Mouse (Mus musculus) CH12.LX (cell line): ENCODE measurements around the gene Maea. TPM values are rescaled to one million over a fixed set of nuclear protein-coding genes. Genes with fewer than 3 reads are reported as not detected.

Experiments used
- DNase-seq: peaks from one replicate; pipeline ENCODE4 v3.0.0-alpha.2; 2013; ENCODE audit errors: extremely low read depth
- H3K27ac ChIP-seq: 2 replicates; pipeline ENCODE4 v1.5.1; 2012; ENCODE audit warnings: low read depth, mild to moderate bottlenecking, control low read depth, moderate library complexity; ENCODE audit not compliant: insufficient read depth
- H3K27me3 ChIP-seq: replicated peaks from 2 replicates; pipeline ENCODE3; 2012; ENCODE audit warnings: inconsistent platforms
- H3K36me3 ChIP-seq, 2 experiments: replicated peaks in 1 of 2; 2 replicates each; pipeline versions ENCODE3 to v1.6.1; 2012; ENCODE audit warnings: inconsistent platforms in 1 of 2, low read length in 1 of 2, mild to moderate bottlenecking in 1 of 2, mixed read lengths in 1 of 2, moderate library complexity in 1 of 2; ENCODE audit not compliant: control insufficient read depth in 1 of 2, insufficient read depth in 1 of 2
- H3K4me1 ChIP-seq, 2 experiments: 2 replicates each; pipeline ENCODE4 v1.6.1; 2012; ENCODE audit warnings: inconsistent platforms in 1 of 2, moderate library complexity in 1 of 2; ENCODE audit not compliant: insufficient read depth in 2 of 2, control insufficient read depth in 1 of 2
- H3K4me2 ChIP-seq: 2 replicates; pipeline ENCODE4 v1.6.1; 2012; ENCODE audit warnings: low read depth, mild to moderate bottlenecking, control low read depth; ENCODE audit not compliant: poor library complexity, insufficient read depth, severe bottlenecking
- H3K4me3 ChIP-seq, 3 experiments: fragments of 150-350 bp in 1 of 3; sonication (generic) in 1 of 3; replicated peaks in 1 of 3; 2 replicates each; pipeline versions ENCODE3 to v1.5.1; 2011 to 2012; ENCODE audit warnings: low read depth in 2 of 3, low read length in 2 of 3, mild to moderate bottlenecking in 2 of 3, moderate library complexity in 2 of 3, control low read depth in 1 of 3, improper control_type of control experiment in 1 of 3, inconsistent platforms in 1 of 3, mixed read lengths in 1 of 3; ENCODE audit not compliant: poor library complexity in 1 of 3
- H3K79me2 ChIP-seq: replicated peaks from 2 replicates; pipeline ENCODE4 v1.6.1; 2012; ENCODE audit warnings: mild to moderate bottlenecking, moderate library complexity; ENCODE audit not compliant: control insufficient read depth, poor library complexity, insufficient read depth, severe bottlenecking; ENCODE audit errors: extremely low read depth
- H3K9ac ChIP-seq: 2 replicates; pipeline ENCODE4 v1.6.1; 2012; ENCODE audit warnings: low read depth, mild to moderate bottlenecking, control low read depth, moderate library complexity; ENCODE audit not compliant: insufficient read depth
- H3K9me3 ChIP-seq: replicated peaks from 2 replicates; pipeline ENCODE3; 2012; ENCODE audit warnings: low read length, inconsistent platforms, mixed read lengths
- E2F4 ChIP-seq: IDR thresholded peaks from 2 replicates; pipeline ENCODE4 v1.6.1; 2011; ENCODE audit warnings: low read depth, low read length, improper control_type of control experiment; ENCODE audit not compliant: insufficient replicate concordance
- ELF1 ChIP-seq: IDR thresholded peaks from 2 replicates; pipeline ENCODE4 v1.6.1; 2014; ENCODE audit warnings: low read depth, mild to moderate bottlenecking, inconsistent platforms, low read length, improper control_type of control experiment
- EP300 ChIP-seq: IDR thresholded peaks from 2 replicates; pipeline ENCODE4 v1.6.1; 2011; ENCODE audit warnings: low read length, improper control_type of control experiment
- GABPA ChIP-seq: IDR thresholded peaks from 2 replicates; pipeline ENCODE4 v1.6.1; 2012; ENCODE audit warnings: low read depth, low read length, improper control_type of control experiment, inconsistent platforms; ENCODE audit not compliant: insufficient replicate concordance
- IRF4 ChIP-seq: IDR thresholded peaks from 2 replicates; pipeline ENCODE4 v1.6.1; 2014; ENCODE audit warnings: low read depth, mild to moderate bottlenecking, inconsistent platforms, low read length, improper control_type of control experiment
- JUN ChIP-seq: IDR thresholded peaks from 2 replicates; pipeline ENCODE4 v1.6.1; 2011; ENCODE audit warnings: low read depth, mild to moderate bottlenecking, low read length, improper control_type of control experiment, moderate library complexity; ENCODE audit not compliant: insufficient read depth
- MAFK ChIP-seq: IDR thresholded peaks from 2 replicates; pipeline ENCODE4 v1.6.1; 2011; ENCODE audit warnings: low read length, improper control_type of control experiment; ENCODE audit not compliant: insufficient replicate concordance
- MAX ChIP-seq: IDR thresholded peaks from 2 replicates; pipeline ENCODE4 v1.6.1; 2011; ENCODE audit warnings: low read length, improper control_type of control experiment
- MXI1 ChIP-seq: IDR thresholded peaks from 2 replicates; pipeline ENCODE4 v1.6.1; 2011; ENCODE audit warnings: mild to moderate bottlenecking, low read depth, low read length, improper control_type of control experiment
- MYC ChIP-seq: IDR thresholded peaks from 2 replicates; pipeline ENCODE4 v1.6.1; 2011; ENCODE audit warnings: low read depth, mild to moderate bottlenecking, improper control_type of control experiment, low read length
- NELFE ChIP-seq: IDR thresholded peaks from 2 replicates; pipeline ENCODE4 v1.6.1; 2011; ENCODE audit warnings: low read depth, low read length, improper control_type of control experiment
- POLR2A ChIP-seq: IDR thresholded peaks from 2 replicates; pipeline ENCODE4 v1.6.1; 2011; ENCODE audit warnings: low read depth, mild to moderate bottlenecking, improper control_type of control experiment, low read length
- SIN3A ChIP-seq: IDR thresholded peaks from 2 replicates; pipeline ENCODE4 v1.6.1; 2012; ENCODE audit warnings: low read length, improper control_type of control experiment, inconsistent platforms
- SMC3 ChIP-seq: IDR thresholded peaks from 2 replicates; pipeline ENCODE4 v1.6.1; 2011; ENCODE audit warnings: low read depth, low read length, improper control_type of control experiment
- TBP ChIP-seq: conservative IDR thresholded peaks from 2 replicates; pipeline ENCODE4 v1.6.1; 2011; ENCODE audit warnings: low read depth, low read length, improper control_type of control experiment
- UBTF ChIP-seq: IDR thresholded peaks from 2 replicates; pipeline ENCODE4 v1.6.1; 2012; ENCODE audit warnings: low read depth, mild to moderate bottlenecking, inconsistent platforms, low read length, improper control_type of control experiment, moderate library complexity
- USF1 ChIP-seq: IDR thresholded peaks from 2 replicates; pipeline ENCODE4 v1.6.1; 2014; ENCODE audit warnings: low read depth, mild to moderate bottlenecking, inconsistent platforms, low read length, improper control_type of control experiment
- USF2 ChIP-seq: conservative IDR thresholded peaks from 2 replicates; pipeline ENCODE4 v1.6.1; 2011; ENCODE audit warnings: low read depth, low read length, improper control_type of control experiment
- ZC3H11A ChIP-seq: IDR thresholded peaks from 2 replicates; pipeline ENCODE4 v1.6.1; 2012; ENCODE audit warnings: low read depth, mild to moderate bottlenecking, inconsistent platforms, low read length, improper control_type of control experiment
- ZKSCAN1 ChIP-seq: IDR thresholded peaks from 2 replicates; pipeline ENCODE4 v1.6.1; 2012; ENCODE audit warnings: low read depth, inconsistent platforms, low read length, improper control_type of control experiment, borderline replicate concordance
- ZNF384 ChIP-seq: IDR thresholded peaks from 2 replicates; pipeline ENCODE4 v1.6.1; 2012; ENCODE audit warnings: low read depth, low read length, improper control_type of control experiment, inconsistent platforms
- dilution Hi-C: fragments of 300-500 bp; cut with MboI; formaldehyde crosslinking; loops from 2 replicates; pipeline ENCODE4 v1.14.3; 2020; ENCODE audit warnings: low sequenced_read_pairs; ENCODE audit not compliant: extremely low pct_unique_long_range_greater_than_20kb, extremely low pct_ligation_motif_present
- in situ Hi-C: fragments of 300-500 bp; cut with MboI; formaldehyde crosslinking; loops from 3 replicates; pipeline ENCODE4 v1.14.3; 2019; ENCODE audit warnings: low sequenced_read_pairs, low pct_ligation_motif_present, low pct_unique_long_range_greater_than_20kb, mixed read lengths
- polyA plus RNA-seq: library from polyadenylated mRNA; unstranded; fragments of >175 nt; gene quantifications from 2 replicates; pipeline ENCODE4 v1.2.1, GENCODE M21; 2012; ENCODE audit warnings: low read depth; ENCODE audit not compliant: insufficient read length
- total RNA-seq, 2 experiments: library from RNA; depleted of rRNA; stranded (reverse); fragments of 300-350 nt in 1 of 2; fragments of >200 nt in 1 of 2; gene quantifications; 2 replicates each; pipeline ENCODE4 v1.2.3; 2012 to 2014

Maea gene
- total and polyA plus RNA-seq, 3 experiments: 75.0 to 94.2 (median 91.4) TPM

GRCm38 (mm10) chr5:33371137-33371536, 35.8 kb downstream of the Maea start (continued):
- TF ChIP-seq ZC3H11A (peak; percentile 3; the same call in 1 of the 2 replicates), MAX (peak; percentile 44; the same call in 1 of the 2 replicates), E2F4 (no peak), SIN3A (no peak), USF2 (no peak), GABPA (no peak), USF1 (no peak), ZKSCAN1 (no peak), SMC3 (peak; percentile 82), MXI1 (no peak)

GRCm38 (mm10) chr5:33371668-33372067, 36.4 kb downstream of the Maea start:
- H3K27ac ChIP-seq: no peak overlapping the region
- in situ Hi-C loops: no loop called here
- TF ChIP-seq NELFE: no peak
- TF ChIP-seq ZKSCAN1: no peak
- no peak for TF ChIP-seq ELF1
- no peak for TF ChIP-seq JUN
- TF ChIP-seq MAFK: no peak
- no peak for TF ChIP-seq ZNF384
- no peak for TF ChIP-seq UBTF
- no peak for TF ChIP-seq USF1
- no peak for TF ChIP-seq GABPA
- no peak for TF ChIP-seq SMC3
- TF ChIP-seq SIN3A: no peak

GRCm38 (mm10) chr5:33372331-33373038, 37.2 kb downstream of the Maea start:
- H3K4me3 ChIP-seq: peak overlapping the region in 1 of 3 experiments; percentile 26
- no peak overlapping the region for H3K9ac ChIP-seq
- no peak overlapping the region; the same call in 1 of the 2 replicates for H3K4me2 ChIP-seq
- no peaks in the 10 kb centered on the region for H3K9me3 ChIP-seq
- peak overlapping the region; percentile 17 for H3K27ac ChIP-seq
- H3K27me3 ChIP-seq: no peaks in the 10 kb centered on the region
- peaks cover 49 to 75% of the 10 kb centered on the region in 2 experiments for H3K36me3 ChIP-seq
- in situ Hi-C loops: no loop called here
- peak; percentile 39 for DNase-seq
- TF ChIP-seq MYC: 0 out of 2 replicates have a peak, but pooled peaks have one; percentile 57
- 0 out of 2 replicates have a peak, but pooled peaks have one; percentile 65 for TF ChIP-seq MXI1
- no peak for TF ChIP-seq POLR2A
- no peak for TF ChIP-seq JUN
- peak; percentile 53 for TF ChIP-seq USF1
- peak; percentile 49 for TF ChIP-seq IRF4
- no peak for TF ChIP-seq TBP
- TF ChIP-seq MAX: peak; percentile 50; the same call in 1 of the 2 replicates
- peak; percentile 48; the same call in 1 of the 2 replicates for TF ChIP-seq EP300
- no peak for TF ChIP-seq SIN3A
- H3K4me1 ChIP-seq: peaks cover 15 to 24% of the 10 kb centered on the region in 2 experiments
- dilution Hi-C loops: no loop called here
- no peaks in the 10 kb centered on the region for H3K79me2 ChIP-seq

More at GRCm38 (mm10) chr5:33371668-33372067, 36.4 kb downstream of the Maea start:
- no peak overlapping the region for H3K4me2 ChIP-seq
- H3K27me3 ChIP-seq: no peaks in the 10 kb centered on the region
- H3K36me3 ChIP-seq: peaks cover 55 to 83% of the 10 kb centered on the region in 2 experiments
- no peak overlapping the region for H3K9ac ChIP-seq
- H3K4me3 ChIP-seq: no peak overlapping the region
- peaks cover 15 to 21% of the 10 kb centered on the region in 2 experiments for H3K4me1 ChIP-seq
- dilution Hi-C loops: no loop called here
- H3K9me3 ChIP-seq: no peaks in the 10 kb centered on the region
- no peaks in the 10 kb centered on the region for H3K79me2 ChIP-seq
- no peak for DNase-seq
